Mouse (Mus musculus) neural tube, embryonic 12.5 days (tissue): ENCODE data around the gene Schip1. TPM values are rescaled to one million over a fixed set of nuclear protein-coding genes. Genes with fewer than 3 reads are reported as not detected.

ENCODE experiments used
- ATAC-seq: fragments of 200-750 bp; cut with Nextera tagmentation; 2 replicates; pipeline ENCODE4 v1.8.0; 2017; ENCODE audit warnings: low read depth, mild to moderate bottlenecking, moderate TSS enrichment, moderate library complexity; ENCODE audit not compliant: low FRiP score
- H3K27ac ChIP-seq: fragments of 300-500 bp; sonication (generic); 2 replicates; pipeline ENCODE4 v1.5.1; 2016
- H3K27me3 ChIP-seq: fragments of 300-500 bp; sonication (generic); replicated peaks from 2 replicates; pipeline ENCODE4 v1.6.1; 2016; ENCODE audit warnings: mild to moderate bottlenecking
- H3K36me3 ChIP-seq: fragments of 300-500 bp; sonication (generic); 2 replicates; pipeline ENCODE4 v1.6.1; 2016; ENCODE audit warnings: mild to moderate bottlenecking
- H3K4me1 ChIP-seq: fragments of 300-500 bp; sonication (generic); 2 replicates; pipeline ENCODE4 v1.6.1; 2016
- H3K4me2 ChIP-seq: fragments of 300-500 bp; sonication (generic); replicated peaks from 2 replicates; pipeline ENCODE4 v1.6.1; 2016; ENCODE audit warnings: mild to moderate bottlenecking
- H3K4me3 ChIP-seq: fragments of 300-500 bp; sonication (generic); 2 replicates; pipeline ENCODE4 v1.5.1; 2016
- H3K9ac ChIP-seq: fragments of 300-500 bp; sonication (generic); 2 replicates; pipeline ENCODE4 v1.6.1; 2016; ENCODE audit warnings: mild to moderate bottlenecking
- H3K9me3 ChIP-seq: fragments of 300-500 bp; sonication (generic); 2 replicates; pipeline ENCODE4 v1.6.1; 2016; ENCODE audit warnings: mild to moderate bottlenecking
- WGBS: fragments of 180-500 bp; shearing (Covaris S2); methylation state at CpG from one replicate; pipeline ENCODE4 v1.1.7; 2016; 5-methylcytosine and 5-hydroxymethylcytosine counted together
- polyA plus RNA-seq: library from polyadenylated mRNA; unstranded; fragments of >200 nt; fragmentation: Nextera tagmentation; extraction: Ambion mirVana; gene quantifications from 2 replicates; pipeline ENCODE4 v1.2.1, GENCODE M21; 2016

The Schip1 gene
- polyA plus RNA-seq, result 112 and 113 TPM in 2 replicates

- H3K4me1 ChIP-seq, result no peaks in the 10 kb centered on the region
- 43% methylated on average over 12 of the region's 12 CpGs for WGBS
- H3K4me3 ChIP-seq, result no peak within 1 kb of the TSS
- no peaks in the 10 kb centered on the region for H3K9me3 ChIP-seq
- H3K27ac ChIP-seq, result no peak within 1 kb of the TSS
- no peak for ATAC-seq
- H3K9ac ChIP-seq, result no peak within 1 kb of the TSS
- H3K36me3 ChIP-seq, result no peaks in the 10 kb centered on the region
- H3K4me2 ChIP-seq, result no peak within 1 kb of the TSS
- no peaks in the 10 kb centered on the region for H3K27me3 ChIP-seq
Observed at GRCm38 (mm10) chr3:68064731-68065130, at the start of gene Schip1. TSS of gene Schip1 (plus strand) at chr3:68064802.

GRCm38 (mm10) chr3:68015786-68016185 lies 48.8 kb upstream of the Schip1 start:
- H3K27me3 ChIP-seq, result no peaks in the 10 kb centered on the region
- no peak overlapping the region for H3K4me3 ChIP-seq
- H3K4me2 ChIP-seq, result no peak overlapping the region
- H3K9ac ChIP-seq, result no peak overlapping the region
- no peak overlapping the region for H3K27ac ChIP-seq
- no peaks in the 10 kb centered on the region for H3K9me3 ChIP-seq
- ATAC-seq, result no peak
- H3K4me1 ChIP-seq, result no peaks in the 10 kb centered on the region
- no peaks in the 10 kb centered on the region for H3K36me3 ChIP-seq
- 41% methylated on average over 1 of the region's 1 CpGs for WGBS

- no peak for ATAC-seq
- Histone ChIP-seq H3K27ac (no peak overlapping the region), H3K36me3 (no peaks in the 10 kb centered on the region), H3K4me3 (no peak overlapping the region), H3K9ac (no peak overlapping the region), H3K9me3 (no peaks in the 10 kb centered on the region), H3K27me3 (no peaks in the 10 kb centered on the region), H3K4me1 (no peaks in the 10 kb centered on the region), H3K4me2 (no peak overlapping the region)
- WGBS, result 47% methylated on average over 4 of the region's 4 CpGs
Observed at GRCm38 (mm10) chr3:68019401-68019800, 45.2 kb upstream of the Schip1 start.

- no peaks in the 10 kb centered on the region for H3K36me3 ChIP-seq
- peak; percentile 79 for ATAC-seq
- no peak overlapping the region for H3K9ac ChIP-seq
- H3K4me3 ChIP-seq, result no peak overlapping the region
- H3K27ac ChIP-seq, result no peak overlapping the region
- H3K9me3 ChIP-seq, result no peaks in the 10 kb centered on the region
- no peaks in the 10 kb centered on the region for H3K4me1 ChIP-seq
- no peaks in the 10 kb centered on the region for H3K27me3 ChIP-seq
- 12% methylated on average over 3 of the region's 3 CpGs for WGBS
- H3K4me2 ChIP-seq, result no peak overlapping the region
Observed at GRCm38 (mm10) chr3:68036097-68036496, 28.5 kb upstream of the Schip1 start.

- no peaks in the 10 kb centered on the region; the same call in 1 of the 2 replicates for H3K4me1 ChIP-seq
- no peak for ATAC-seq
- H3K27ac ChIP-seq, result no peak overlapping the region
- no peaks in the 10 kb centered on the region for H3K36me3 ChIP-seq
- H3K9ac ChIP-seq, result no peak overlapping the region
- WGBS, result 92% methylated on average over 2 of the region's 2 CpGs
- H3K27me3 ChIP-seq, result no peaks in the 10 kb centered on the region
- no peaks in the 10 kb centered on the region for H3K9me3 ChIP-seq
- no peak overlapping the region for H3K4me2 ChIP-seq
- H3K4me3 ChIP-seq, result no peak overlapping the region
Observed at GRCm38 (mm10) chr3:68042951-68043350, 21.7 kb upstream of the Schip1 start.

- no peaks in the 10 kb centered on the region; the same call in 1 of the 2 replicates for H3K4me1 ChIP-seq
- no peaks in the 10 kb centered on the region for H3K9me3 ChIP-seq
- H3K36me3 ChIP-seq, result no peaks in the 10 kb centered on the region
- no peak overlapping the region for H3K4me2 ChIP-seq
- H3K9ac ChIP-seq, result no peak overlapping the region
- 0 out of 2 replicates have a peak, but pooled peaks have one; percentile 39 for ATAC-seq
- WGBS, result 53% methylated on average over 9 of the region's 9 CpGs
- no peaks in the 10 kb centered on the region for H3K27me3 ChIP-seq
- no peak overlapping the region for H3K27ac ChIP-seq
- H3K4me3 ChIP-seq, result no peak overlapping the region
Observed at GRCm38 (mm10) chr3:68045475-68046416, 18.9 kb upstream of the Schip1 start.

- H3K9ac ChIP-seq, result no peak overlapping the region
- 50% methylated on average over 2 of the region's 2 CpGs for WGBS
- H3K27ac ChIP-seq, result no peak overlapping the region
- H3K4me1 ChIP-seq, result no peaks in the 10 kb centered on the region
- no peaks in the 10 kb centered on the region for H3K36me3 ChIP-seq
- H3K9me3 ChIP-seq, result no peaks in the 10 kb centered on the region
- H3K27me3 ChIP-seq, result no peaks in the 10 kb centered on the region; the same call in 1 of the 2 replicates
- no peak overlapping the region for H3K4me3 ChIP-seq
- no peak overlapping the region for H3K4me2 ChIP-seq
- ATAC-seq, result no peak
Observed at GRCm38 (mm10) chr3:68053538-68053937, 11.1 kb upstream of the Schip1 start.

- no peaks in the 10 kb centered on the region; the same call in 1 of the 2 replicates for H3K27me3 ChIP-seq
Observed at GRCm38 (mm10) chr3:68055071-68055470, 9.5 kb upstream of the Schip1 start.

GRCm38 (mm10) chr3:68056373-68057275 lies 8.0 kb upstream of the Schip1 start:
- 58% methylated on average over 23 of the region's 23 CpGs for WGBS
- ATAC-seq, result no peak
- no peak overlapping the region for H3K4me3 ChIP-seq

More at GRCm38 (mm10) chr3:68055071-68055470, 9.5 kb upstream of the Schip1 start:
- H3K9ac ChIP-seq, result no peak overlapping the region
- no peak overlapping the region for H3K27ac ChIP-seq
- no peak overlapping the region for H3K4me2 ChIP-seq
- H3K4me1 ChIP-seq, result no peaks in the 10 kb centered on the region
- WGBS, result 72% methylated on average over 13 of the region's 13 CpGs
- no peak overlapping the region for H3K4me3 ChIP-seq
- H3K9me3 ChIP-seq, result no peaks in the 10 kb centered on the region
- ATAC-seq, result no peak
- H3K36me3 ChIP-seq, result no peaks in the 10 kb centered on the region

GRCm38 (mm10) chr3:68059162-68059800 lies 5.3 kb upstream of the Schip1 start:
- WGBS, result 53% methylated on average over 2 of the region's 2 CpGs
- Histone ChIP-seq H3K27me3 (no peaks in the 10 kb centered on the region; the same call in 1 of the 2 replicates), H3K9me3 (no peaks in the 10 kb centered on the region), H3K4me1 (no peaks in the 10 kb centered on the region), H3K27ac (no peak overlapping the region), H3K4me2 (no peak overlapping the region), H3K4me3 (no peak overlapping the region), H3K36me3 (no peaks in the 10 kb centered on the region), H3K9ac (no peak overlapping the region)
- ATAC-seq, result 0 out of 2 replicates have a peak, but pooled peaks have one; percentile 57

More at GRCm38 (mm10) chr3:68056373-68057275, 8.0 kb upstream of the Schip1 start:
- H3K27me3 ChIP-seq, result no peaks in the 10 kb centered on the region; the same call in 1 of the 2 replicates
- peak overlapping the region; percentile 27 for H3K4me2 ChIP-seq
- H3K4me1 ChIP-seq, result no peaks in the 10 kb centered on the region
- H3K9ac ChIP-seq, result no peak overlapping the region
- H3K27ac ChIP-seq, result no peak overlapping the region
- no peaks in the 10 kb centered on the region for H3K36me3 ChIP-seq
- no peaks in the 10 kb centered on the region for H3K9me3 ChIP-seq

GRCm38 (mm10) chr3:68071395-68072386 lies 7.1 kb downstream of the Schip1 start:
- no peak for ATAC-seq
- no peaks in the 10 kb centered on the region for H3K9me3 ChIP-seq
- H3K4me3 ChIP-seq, result no peak overlapping the region
- H3K36me3 ChIP-seq, result no peaks in the 10 kb centered on the region
- 73% methylated on average over 9 of the region's 9 CpGs for WGBS
- no peaks in the 10 kb centered on the region for H3K27me3 ChIP-seq
- no peak overlapping the region for H3K9ac ChIP-seq
- H3K4me1 ChIP-seq, result no peaks in the 10 kb centered on the region
- H3K27ac ChIP-seq, result no peak overlapping the region
- H3K4me2 ChIP-seq, result no peak overlapping the region
